Mouse (Mus musculus) forebrain, embryonic 11.5 days (tissue): Measurements from ENCODE around the gene Proca1. TPM values are rescaled to one million over a fixed set of nuclear protein-coding genes. Genes with fewer than 3 reads are reported as not detected.
A peak's percentile ranks its signal among the peaks of the same experiment; 100 is the strongest.

Source experiments
- ATAC-seq: fragments of 200-750 bp; cut with Nextera tagmentation; replicated peaks from 2 replicates; pipeline ENCODE4 v1.8.0; 2017; ENCODE audit warnings: moderate TSS enrichment; ENCODE audit not compliant: low FRiP score
- DNase-seq: peaks from one replicate; pipeline ENCODE4 v3.0.0-alpha.2; 2017; ENCODE audit warnings: low spot score
- H3K27ac ChIP-seq: fragments of 300-500 bp; sonication (generic); 2 replicates; pipeline ENCODE4 v1.5.1; 2014; ENCODE audit warnings: low read depth, low read length
- H3K27me3 ChIP-seq: fragments of 300-500 bp; sonication (generic); 2 replicates; pipeline ENCODE4 v1.6.1; 2014; ENCODE audit warnings: mild to moderate bottlenecking, low read length, mixed read lengths; ENCODE audit not compliant: control insufficient read depth, insufficient read depth
- H3K36me3 ChIP-seq: fragments of 300-500 bp; sonication (generic); 2 replicates; pipeline ENCODE4 v1.6.1; 2014; ENCODE audit warnings: mild to moderate bottlenecking, low read length, moderate library complexity, mixed read lengths; ENCODE audit not compliant: control insufficient read depth, insufficient read depth
- H3K4me1 ChIP-seq: fragments of 300-500 bp; sonication (generic); replicated peaks from 2 replicates; pipeline ENCODE4 v1.6.1; 2014; ENCODE audit warnings: low read length, mixed read lengths; ENCODE audit not compliant: control insufficient read depth, insufficient read depth
- H3K4me2 ChIP-seq: fragments of 300-500 bp; sonication (generic); 2 replicates; pipeline ENCODE4 v1.6.1; 2014; ENCODE audit warnings: low read depth, mild to moderate bottlenecking, low read length, moderate library complexity, mixed read lengths; ENCODE audit not compliant: severe bottlenecking
- H3K4me3 ChIP-seq: fragments of 300-500 bp; sonication (generic); 2 replicates; pipeline ENCODE4 v1.5.1; 2014; ENCODE audit warnings: low read depth, low read length
- H3K9ac ChIP-seq: fragments of 300-500 bp; sonication (generic); 2 replicates; pipeline ENCODE4 v1.6.1; 2014; ENCODE audit warnings: low read length
- H3K9me3 ChIP-seq: fragments of 300-500 bp; sonication (generic); 2 replicates; pipeline ENCODE4 v1.6.1; 2016; ENCODE audit warnings: low read length, mixed read lengths; ENCODE audit not compliant: control insufficient read depth
- WGBS: fragments of 180-500 bp; shearing (Covaris S2); extraction: QIAGEN DNeasy Blood & Tissue Kit; methylation state at CpG from one replicate; pipeline ENCODE4 v1.1.7; 2014; 5-methylcytosine and 5-hydroxymethylcytosine counted together
- polyA plus RNA-seq: library from polyadenylated mRNA; unstranded; fragments of >200 nt; fragmentation: Nextera tagmentation; extraction: Ambion mirVana; gene quantifications from 2 replicates; pipeline ENCODE4 v1.2.1, GENCODE M21; 2014

The Proca1 gene
- polyA plus RNA-seq, 1 experiment from 2014 or later: 1.6 TPM

DNA sequence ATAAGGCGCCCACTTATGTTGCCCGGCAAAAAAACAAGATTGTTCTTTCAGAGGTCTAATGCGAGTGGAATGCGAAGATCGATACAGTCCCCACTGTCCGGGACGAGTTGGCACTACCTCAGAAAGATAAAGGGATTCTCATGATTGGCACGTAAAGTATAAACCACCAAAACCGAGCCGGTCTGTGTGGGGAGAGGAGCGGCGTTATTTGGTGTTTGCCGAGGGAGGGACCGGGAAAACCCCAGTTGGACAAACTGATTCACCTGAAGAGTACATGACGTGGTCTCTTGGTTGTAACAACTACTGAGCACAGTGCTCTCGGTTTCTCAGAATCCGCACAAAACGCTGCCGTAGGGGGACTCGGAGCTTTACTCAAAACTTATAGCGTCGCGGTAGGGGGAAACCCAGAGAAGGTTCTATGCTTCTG is 16.3 kb upstream of the Proca1 start:
- peak overlapping the region; percentile 54 for H3K4me3 ChIP-seq
- no peak for DNase-seq

GRCm38 (mm10) chr11:78177437-78177836 is 15.8 kb upstream of the Proca1 start:
- H3K4me3 ChIP-seq: peak overlapping the region; percentile 54
- WGBS: 3% methylated on average over 10 of the region's 10 CpGs
- H3K36me3 ChIP-seq: peaks cover 4% of the 10 kb centered on the region
- no peaks in the 10 kb centered on the region for H3K9me3 ChIP-seq
- H3K27me3 ChIP-seq: no peaks in the 10 kb centered on the region
- peaks cover 28% of the 10 kb centered on the region for H3K4me1 ChIP-seq
- DNase-seq: no peak
- peak overlapping the region; percentile 50; the same call in 1 of the 2 replicates for H3K9ac ChIP-seq
- H3K4me2 ChIP-seq: peak overlapping the region; percentile 93
- ATAC-seq: no peak; the same call in 1 of the 2 replicates
- H3K27ac ChIP-seq: no peak overlapping the region

More for the DNA sequence above, 16.3 kb upstream of the Proca1 start:
- Histone ChIP-seq H3K27me3 (no peaks in the 10 kb centered on the region), H3K9me3 (no peaks in the 10 kb centered on the region), H3K4me2 (peak overlapping the region; percentile 93), H3K36me3 (peaks cover 4% of the 10 kb centered on the region), H3K9ac (peak overlapping the region; percentile 50), H3K4me1 (peaks cover 24% of the 10 kb centered on the region), H3K27ac (peak overlapping the region; percentile 14; the same call in 1 of the 2 replicates)
- under 1% methylated on average over 23 of the region's 23 CpGs for WGBS
- no peak for ATAC-seq

GRCm38 (mm10) chr11:78177903-78178858 is 15.0 kb upstream of the Proca1 start:
- DNase-seq: peak; percentile 98
- peak overlapping the region; percentile 54 for H3K4me3 ChIP-seq
- no peaks in the 10 kb centered on the region for H3K9me3 ChIP-seq
- H3K27ac ChIP-seq: peak overlapping the region; percentile 93
- WGBS: under 1% methylated on average over 74 of the region's 84 CpGs
- H3K4me2 ChIP-seq: peak overlapping the region; percentile 93
- peaks cover 4% of the 10 kb centered on the region for H3K36me3 ChIP-seq
- H3K27me3 ChIP-seq: no peaks in the 10 kb centered on the region
- ATAC-seq: peak; percentile 83
- H3K9ac ChIP-seq: peak overlapping the region; percentile 64
- H3K4me1 ChIP-seq: peaks cover 28% of the 10 kb centered on the region

GRCm38 (mm10) chr11:78178859-78179437 is 14.2 kb upstream of the Proca1 start:
- Histone ChIP-seq H3K4me2 (peak overlapping the region; percentile 93), H3K36me3 (peaks cover 4% of the 10 kb centered on the region), H3K27ac (peak overlapping the region; percentile 93), H3K27me3 (no peaks in the 10 kb centered on the region), H3K9me3 (no peaks in the 10 kb centered on the region), H3K4me1 (peaks cover 28% of the 10 kb centered on the region), H3K9ac (peak overlapping the region; percentile 64), H3K4me3 (peak overlapping the region; percentile 54)
- ATAC-seq (0 out of 2 replicates have a peak, but pooled peaks have one; percentile 1), DNase-seq (peak; percentile 77)
- WGBS: under 1% methylated on average over 28 of the region's 29 CpGs

DNA sequence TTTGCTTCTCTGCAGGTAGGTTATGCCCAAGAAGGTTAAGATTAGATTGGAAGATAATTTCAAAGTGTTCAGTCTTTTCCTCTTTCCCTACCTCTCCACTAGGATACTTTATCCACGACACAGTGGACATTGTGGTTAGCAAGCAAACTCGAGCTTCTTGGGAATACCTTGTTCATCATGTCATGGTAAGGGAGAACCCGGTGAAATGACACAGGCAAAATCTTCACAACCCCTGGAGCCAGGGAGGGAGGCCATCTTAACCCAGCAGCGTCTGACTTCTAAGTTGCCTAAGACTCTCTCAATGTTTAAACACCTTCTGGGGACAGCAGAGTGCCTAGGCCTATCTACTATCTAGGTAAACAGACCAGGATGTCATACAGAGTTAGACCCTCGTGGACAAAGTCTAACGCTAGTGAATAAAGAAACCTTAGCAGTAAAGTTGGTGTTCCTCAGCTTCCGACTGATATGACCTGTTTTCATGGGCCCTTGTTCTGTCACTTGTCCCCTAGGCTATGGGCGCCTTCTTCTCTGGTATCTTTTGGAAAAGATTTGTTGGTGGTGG is 13.7 kb upstream of the Proca1 start:
- H3K27me3 ChIP-seq: no peaks in the 10 kb centered on the region
- DNase-seq (no peak), ATAC-seq (no peak)
- peaks cover 4% of the 10 kb centered on the region for H3K36me3 ChIP-seq
- peaks cover 28% of the 10 kb centered on the region for H3K4me1 ChIP-seq
- no peaks in the 10 kb centered on the region for H3K9me3 ChIP-seq
- H3K27ac ChIP-seq: peak overlapping the region; percentile 93; the same call in 1 of the 2 replicates
- peak overlapping the region; percentile 64 for H3K9ac ChIP-seq
- WGBS: 33% methylated on average over 8 of the region's 8 CpGs
- peak overlapping the region; percentile 54 for H3K4me3 ChIP-seq
- H3K4me2 ChIP-seq: peak overlapping the region; percentile 93

DNA sequence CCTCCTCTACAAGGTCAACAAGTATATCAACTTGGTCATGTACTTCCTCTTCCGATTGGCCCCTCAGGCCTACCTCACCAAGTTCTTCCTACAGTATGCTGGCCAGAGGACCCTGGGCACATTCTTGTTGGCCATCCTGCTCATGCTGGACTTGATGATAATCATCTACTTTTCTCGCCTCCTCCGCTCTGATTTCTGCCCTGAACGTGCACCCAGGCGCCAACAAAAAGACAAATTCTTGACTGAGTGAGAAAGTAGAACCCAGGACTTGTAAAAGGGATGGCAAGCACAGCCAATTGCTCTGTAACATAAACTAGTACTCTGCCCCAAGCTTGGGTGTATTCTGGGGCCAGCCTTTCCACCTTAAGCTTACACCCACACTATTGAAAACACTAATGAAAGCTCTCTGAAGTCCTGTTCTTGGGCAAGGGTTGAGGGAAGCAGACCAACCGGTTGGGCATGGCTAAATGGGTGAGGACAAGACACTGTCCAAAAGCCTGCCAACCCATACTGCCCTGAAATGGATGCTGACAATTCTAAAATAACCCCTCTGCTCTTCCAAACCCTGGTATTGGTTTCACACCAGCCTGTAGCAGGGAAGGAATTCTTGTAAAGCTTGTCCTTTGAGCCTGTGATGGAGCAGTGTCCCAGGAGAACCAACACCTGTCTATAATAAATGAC is 13.0 kb upstream of the Proca1 start:
- H3K4me2 ChIP-seq: peak overlapping the region; percentile 13; the same call in 1 of the 2 replicates
- no peak for ATAC-seq
- H3K4me3 ChIP-seq: 0 out of 2 replicates have a peak overlapping the region, but pooled peaks have one; percentile 0

GRCm38 (mm10) chr11:78181830-78182357 is 11.3 kb upstream of the Proca1 start:
- Histone ChIP-seq H3K4me2 (peak overlapping the region; percentile 70), H3K9me3 (no peaks in the 10 kb centered on the region), H3K4me3 (peak overlapping the region; percentile 92), H3K9ac (peak overlapping the region; percentile 96), H3K27me3 (no peaks in the 10 kb centered on the region), H3K4me1 (peaks cover 26% of the 10 kb centered on the region), H3K27ac (no peak overlapping the region), H3K36me3 (peaks cover 4% of the 10 kb centered on the region)
- no peak for DNase-seq
- WGBS: 50% methylated on average over 2 of the region's 2 CpGs
- no peak for ATAC-seq

More for the DNA sequence above, 13.0 kb upstream of the Proca1 start:
- peaks cover 4% of the 10 kb centered on the region for H3K36me3 ChIP-seq
- DNase-seq: no peak
- no peaks in the 10 kb centered on the region for H3K9me3 ChIP-seq
- no peak overlapping the region for H3K27ac ChIP-seq
- peaks cover 28% of the 10 kb centered on the region for H3K4me1 ChIP-seq
- WGBS: 79% methylated on average over 6 of the region's 6 CpGs
- H3K27me3 ChIP-seq: no peaks in the 10 kb centered on the region
- no peak overlapping the region; the same call in 1 of the 2 replicates for H3K9ac ChIP-seq
